Comparison of ENCODE assay signal across 19 mouse cellular contexts in the genomic region with DNA sequence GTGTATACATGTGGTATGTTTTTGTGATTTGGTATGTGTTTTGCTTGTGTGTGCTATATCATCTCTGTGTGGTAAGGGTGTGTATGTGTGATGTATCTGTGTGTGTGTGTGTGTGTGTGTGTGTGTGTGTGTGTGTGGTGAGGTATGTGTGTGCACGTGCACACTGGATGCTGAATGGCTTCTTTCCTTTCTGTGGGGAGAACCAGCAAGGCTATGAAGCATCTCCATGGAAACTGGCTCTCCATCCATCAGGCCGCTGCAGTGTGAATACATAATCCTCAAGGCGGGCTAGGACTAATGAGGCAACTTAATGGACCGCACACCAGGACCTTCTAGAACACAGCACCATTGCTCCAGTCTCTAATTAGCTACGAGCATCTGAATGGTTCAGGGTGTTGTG.
DNase-seq lines count a peak whose midpoint lies in the region; ATAC-seq lines count a peak whose summit lies in the region.
"Had no signal": no experiment of that assay in that cellular context is flagged by ENCODE, and none has a peak within 500 bp of the region (broad histone marks: within the 10 kb centered on the region; RNA-seq: fewer than 3 reads in every experiment).

No protein-coding gene starts in this region.

- peak; percentile 67 for ATAC-seq in neural tube, embryonic 13.5 days (ENCODE audit: low read depth)
- peak; percentile 60; the same call in 1 of the 2 replicates for ATAC-seq in hindbrain, embryonic 14.5 days (ENCODE audit: low FRiP score)
- ATAC-seq in neural tube, embryonic 15.5 days (ENCODE audit: low FRiP score), result peak; percentile 68
- ATAC-seq in inflammation-experienced regulatory T-cells, adult 6 months, result no peak
- ATAC-seq: intestine, embryonic 15.5 days; liver, postnatal 0 days had no signal

- H3K27me3 ChIP-seq in neural tube, embryonic 13.5 days, result no peaks in the 10 kb centered on the region; the same call in 1 of the 2 replicates
- H3K27me3 ChIP-seq in hindbrain, embryonic 14.5 days (ENCODE audit: control insufficient read depth, insufficient read depth, low read length), result no peaks in the 10 kb centered on the region
- no peaks in the 10 kb centered on the region for H3K27me3 ChIP-seq in neural tube, embryonic 15.5 days (replicated peaks)
- H3K27me3 ChIP-seq: embryonic facial prominence, embryonic 12.5 days; intestine, embryonic 15.5 days; midbrain, embryonic 12.5 days had no signal

- no peak overlapping the region for H3K4me3 ChIP-seq in neural tube, embryonic 13.5 days
- H3K4me3 ChIP-seq in hindbrain, embryonic 14.5 days (replicated peaks; ENCODE audit: low read length), result no peak overlapping the region
- H3K4me3 ChIP-seq in neural tube, embryonic 15.5 days (replicated peaks), result no peak overlapping the region
- H3K4me3 ChIP-seq: embryonic facial prominence, embryonic 12.5 days; intestine, embryonic 15.5 days; midbrain, embryonic 12.5 days had no signal

- no peak overlapping the region for H3K27ac ChIP-seq in neural tube, embryonic 13.5 days (replicated peaks)
- H3K27ac ChIP-seq in hindbrain, embryonic 14.5 days, result peak overlapping the region; percentile 41; the same call in 1 of the 2 replicates
- no peak overlapping the region for H3K27ac ChIP-seq in neural tube, embryonic 15.5 days (replicated peaks)
- H3K27ac ChIP-seq: embryonic facial prominence, embryonic 12.5 days; intestine, embryonic 15.5 days; midbrain, embryonic 12.5 days; stomach, postnatal 0 days had no signal

- peak; percentile 71 for DNase-seq in heart, adult 11 months
- no peak for DNase-seq in heart, postnatal 10 days
- DNase-seq in neural tube, embryonic 10.5 days (ENCODE audit: extremely low spot score, low spot score), result no peak
- DNase-seq in hindbrain, embryonic 14.5 days (ENCODE audit: low spot score), result peak; percentile 32
- DNase-seq in urinary bladder, postnatal 25 days (ENCODE audit: low spot score), result no peak
- DNase-seq: cerebellum, adult 11-12 months; gastrocnemius, postnatal 10 days; kidney, postnatal 25 days; liver, postnatal 0 days; lung, postnatal 36 days; retina, postnatal 1 day; thymus, postnatal 14 days had no signal

- intact Hi-C loops in heart, postnatal 10 days (cut with DNase I), result no loop called here

- no peak overlapping the region for H3K4me2 ChIP-seq in neural tube, embryonic 13.5 days
- H3K4me2 ChIP-seq in hindbrain, embryonic 14.5 days (replicated peaks), result no peak overlapping the region
- H3K4me2 ChIP-seq in neural tube, embryonic 15.5 days, result no peak overlapping the region
- H3K4me2 ChIP-seq: embryonic facial prominence, embryonic 12.5 days; intestine, embryonic 15.5 days; midbrain, embryonic 12.5 days had no signal

- H3K9me3 ChIP-seq in neural tube, embryonic 13.5 days, result no peaks in the 10 kb centered on the region
- H3K9me3 ChIP-seq in hindbrain, embryonic 14.5 days (ENCODE audit: control insufficient read depth, low read length), result no peaks in the 10 kb centered on the region
- H3K9me3 ChIP-seq in neural tube, embryonic 15.5 days (replicated peaks), result no peaks in the 10 kb centered on the region
- H3K9me3 ChIP-seq: embryonic facial prominence, embryonic 12.5 days; intestine, embryonic 15.5 days; midbrain, embryonic 12.5 days had no signal

- H3K36me3 ChIP-seq in neural tube, embryonic 13.5 days, result no peaks in the 10 kb centered on the region
- H3K36me3 ChIP-seq in hindbrain, embryonic 14.5 days (replicated peaks; ENCODE audit: control insufficient read depth, insufficient read depth), result no peaks in the 10 kb centered on the region
- H3K36me3 ChIP-seq in neural tube, embryonic 15.5 days, result no peaks in the 10 kb centered on the region
- H3K36me3 ChIP-seq: embryonic facial prominence, embryonic 12.5 days; intestine, embryonic 15.5 days; midbrain, embryonic 12.5 days had no signal

- H3K4me1 ChIP-seq in neural tube, embryonic 13.5 days (replicated peaks), result peaks cover 6% of the 10 kb centered on the region; the same call in 1 of the 2 replicates
- H3K4me1 ChIP-seq in hindbrain, embryonic 14.5 days (replicated peaks; ENCODE audit: control insufficient read depth, insufficient read depth, low read length), result peaks cover 4% of the 10 kb centered on the region; the same call in 1 of the 2 replicates
- H3K4me1 ChIP-seq in neural tube, embryonic 15.5 days, result peaks cover 7% of the 10 kb centered on the region
- H3K4me1 ChIP-seq: embryonic facial prominence, embryonic 12.5 days; intestine, embryonic 15.5 days had no signal

- no peak overlapping the region for H3K9ac ChIP-seq in neural tube, embryonic 13.5 days
- no peak overlapping the region for H3K9ac ChIP-seq in hindbrain, embryonic 14.5 days
- H3K9ac ChIP-seq in neural tube, embryonic 15.5 days (replicated peaks), result no peak overlapping the region
- H3K9ac ChIP-seq: embryonic facial prominence, embryonic 12.5 days; intestine, embryonic 15.5 days; liver, postnatal 0 days; midbrain, embryonic 12.5 days had no signal

- 35% methylated on average over 5 of the region's 5 CpGs for WGBS in neural tube, embryonic 13.5 days
- WGBS in hindbrain, embryonic 14.5 days, result 41% methylated on average over 5 of the region's 5 CpGs
- WGBS in neural tube, embryonic 15.5 days, result 31% methylated on average over 5 of the region's 5 CpGs

Comparison
In these comparisons a context has a peak if more than half of its experiments do, and no peak if none do; other contexts are left out.
1. DNase-seq: peak in heart, adult 11 months (single experiment) and hindbrain, embryonic 14.5 days (single experiment); none in heart, postnatal 10 days (0 of 2), neural tube, embryonic 10.5 days (single experiment) and urinary bladder, postnatal 25 days (single experiment).